Mouse (Mus musculus) kidney, postnatal 4 days (tissue): ENCODE data around the gene Pvalb.

Experiments
- DNase-seq, 2 experiments: peaks; one replicate each; pipeline ENCODE4 v3.0.0; 2021; ENCODE audit warnings: mixed read lengths in 2 of 2

The Pvalb gene

DNA sequence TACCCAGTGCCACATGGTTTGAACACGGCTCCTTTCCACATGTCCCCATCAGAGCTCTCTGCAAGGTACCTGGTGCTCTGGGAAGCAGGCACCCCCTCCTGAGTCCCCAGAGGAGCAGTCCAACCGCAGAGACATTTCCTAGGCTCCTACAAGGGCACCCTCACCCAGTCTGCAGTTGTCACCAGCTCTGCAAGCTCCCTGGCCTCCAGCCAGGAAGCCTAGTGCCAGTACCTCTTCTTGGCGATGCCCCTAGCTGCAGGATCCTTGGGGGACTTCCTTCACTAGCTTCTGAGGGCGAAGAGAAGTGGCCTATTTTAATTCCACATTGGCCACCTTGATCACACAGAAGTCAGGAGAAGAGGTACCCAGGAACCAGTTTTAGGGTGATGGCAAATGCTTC, 48.4 kb downstream of the Pvalb start:
- DNase-seq = no peak

DNA sequence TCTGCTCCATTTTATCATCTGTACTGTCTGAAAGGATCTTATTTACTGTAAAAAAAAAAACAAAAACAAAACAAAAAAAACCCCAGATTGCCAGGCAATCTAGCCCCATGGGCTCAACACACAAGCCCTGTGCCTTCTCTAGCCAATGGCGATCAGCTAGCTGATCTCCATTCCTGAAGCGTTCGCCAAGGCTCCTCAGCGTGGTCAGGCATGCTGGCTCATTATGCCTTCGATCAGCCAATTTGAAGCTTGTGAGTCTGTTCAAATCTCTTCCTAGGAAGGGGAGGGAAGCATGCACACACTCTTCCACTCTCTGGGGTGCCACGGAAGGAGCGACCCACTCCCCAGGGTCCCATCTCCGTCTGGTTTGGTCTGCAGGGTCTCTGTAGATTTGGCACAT, 48.9 kb downstream of the Pvalb start:
- no peak for DNase-seq

DNA sequence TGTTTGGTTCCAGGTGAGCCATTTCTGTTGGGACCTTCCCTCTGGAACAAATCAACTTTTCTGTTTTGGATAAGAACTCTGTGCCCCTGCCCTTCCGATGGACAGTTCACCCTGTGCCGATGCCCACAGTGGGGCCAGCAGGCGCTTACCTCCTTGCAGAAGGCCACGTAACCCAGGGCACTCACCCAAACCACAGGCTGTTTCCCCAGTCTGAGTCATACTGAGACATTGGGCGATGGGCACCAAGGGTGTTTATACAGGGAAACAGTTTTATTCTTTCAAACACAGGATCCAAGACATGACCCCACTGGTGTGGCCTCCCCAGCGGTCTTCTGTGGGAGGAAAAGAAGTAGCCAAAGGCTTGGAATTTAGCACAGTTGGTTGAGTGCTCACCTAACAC, 50.8 kb downstream of the Pvalb start:
- no peak for DNase-seq

DNA sequence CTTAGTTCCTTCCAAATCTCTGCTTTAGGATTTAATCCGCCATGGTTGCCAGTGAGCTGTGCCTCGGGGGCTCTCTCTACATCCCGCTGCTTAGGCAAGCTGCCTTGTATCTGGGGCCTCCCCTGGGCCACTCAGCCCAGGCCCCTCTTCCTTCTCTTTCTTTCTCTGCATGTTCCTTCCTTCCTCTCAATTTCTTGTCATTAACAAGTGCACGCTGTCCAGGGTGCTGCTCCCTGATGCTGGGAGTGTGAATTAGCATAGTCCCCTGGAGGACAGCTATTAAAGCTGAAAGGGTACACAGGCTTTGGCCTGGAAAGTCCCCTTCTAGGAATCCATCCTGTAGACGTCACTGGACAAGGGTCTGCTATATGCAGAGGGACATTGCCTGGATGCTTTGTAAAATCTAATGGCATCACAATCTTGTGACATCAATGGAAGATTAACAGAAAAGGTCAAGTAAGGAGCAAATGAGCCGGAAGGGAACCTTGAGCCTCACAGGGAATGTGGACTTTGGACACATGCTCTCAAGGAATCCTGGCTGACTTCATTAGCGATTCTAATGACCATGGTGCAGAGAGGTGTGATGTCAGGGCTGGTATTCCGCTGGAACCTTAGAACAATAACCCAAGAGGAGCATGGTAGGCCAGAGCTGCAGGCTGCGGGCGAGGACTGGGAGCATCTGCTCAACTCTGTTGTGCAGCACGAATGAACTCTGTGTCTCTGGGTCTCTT, 53.0 kb downstream of the Pvalb start:
- peak; percentile 69 to 71 for DNase-seq

DNA sequence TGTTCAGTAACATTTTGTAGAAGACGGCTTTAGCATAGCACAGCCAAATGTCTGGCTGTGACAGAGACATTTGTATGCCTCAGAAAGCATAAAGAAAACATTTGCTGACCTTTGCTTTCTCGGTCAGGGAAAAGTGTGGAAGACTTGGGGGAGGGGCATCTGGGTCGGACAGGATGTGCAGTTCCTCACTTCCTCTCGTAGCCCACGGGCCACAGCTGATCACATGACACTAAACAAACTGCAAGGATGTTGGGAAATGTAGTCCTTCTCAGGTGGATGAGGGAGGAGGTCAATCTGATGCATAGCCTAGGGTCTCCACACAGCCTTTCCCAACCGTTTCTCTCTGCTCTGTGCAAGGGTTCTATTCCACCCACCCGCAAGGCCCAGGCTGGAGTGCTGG, 57.6 kb downstream of the Pvalb start:
- DNase-seq = peak in 1 of 2 experiments; percentile 10
